Mouse (Mus musculus) ES-Bruce4 (cell line): ENCODE results near the gene Gm49776.

Experiments
- CTCF ChIP-seq: IDR thresholded peaks from one replicate; pipeline ENCODE4 v1.8.1; 2011; ENCODE audit warnings: low read depth, low read length
- POLR2A ChIP-seq: IDR thresholded peaks from one replicate; pipeline ENCODE4 v1.8.1; 2011; ENCODE audit warnings: low read length; ENCODE audit not compliant: insufficient read depth

- TF ChIP-seq CTCF (no peak), POLR2A (no peak)
Measured at GRCm38 (mm10) chr16:18236676-18237501, 21.2 kb downstream of the Gm49776 start.
